Mouse (Mus musculus) limb, embryonic 14.5 days (tissue): ENCODE results near the gene Wars. TPM values are rescaled to one million over a fixed set of nuclear protein-coding genes. Genes with fewer than 3 reads are reported as not detected.

Source experiments
- ATAC-seq: fragments of 200-750 bp; cut with Nextera tagmentation; 2 replicates; pipeline ENCODE4 v1.8.0; 2017; ENCODE audit warnings: low read depth, moderate number of reproducible peaks, moderate TSS enrichment; ENCODE audit not compliant: low FRiP score
- DNase-seq: peaks from one replicate; pipeline ENCODE4 v3.0.0-alpha.2; 2015; ENCODE audit warnings: low spot score
- H3K27ac ChIP-seq: fragments of 300-500 bp; sonication (generic); replicated peaks from 2 replicates; pipeline ENCODE4 v1.5.1; 2014; ENCODE audit warnings: low read depth, mild to moderate bottlenecking, low read length, moderate library complexity, mixed read lengths
- H3K27me3 ChIP-seq: fragments of 300-500 bp; sonication (generic); 2 replicates; pipeline ENCODE4 v1.6.1; 2014; ENCODE audit warnings: low read length, mixed read lengths; ENCODE audit not compliant: control insufficient read depth, insufficient read depth
- H3K36me3 ChIP-seq: fragments of 300-500 bp; sonication (generic); 2 replicates; pipeline ENCODE4 v1.6.1; 2014; ENCODE audit warnings: mild to moderate bottlenecking, low read length, moderate library complexity, mixed read lengths; ENCODE audit not compliant: control insufficient read depth, insufficient read depth
- H3K4me1 ChIP-seq: fragments of 300-500 bp; sonication (generic); 2 replicates; pipeline ENCODE4 v1.6.1; 2014; ENCODE audit warnings: antibody characterized with exemption, low read length, mixed read lengths; ENCODE audit not compliant: control insufficient read depth, insufficient read depth
- H3K4me2 ChIP-seq: fragments of 300-500 bp; sonication (generic); replicated peaks from 2 replicates; pipeline ENCODE4 v1.6.1; 2014; ENCODE audit warnings: low read depth, mild to moderate bottlenecking, low read length, moderate library complexity; ENCODE audit not compliant: severe bottlenecking
- H3K4me3 ChIP-seq: fragments of 300-500 bp; sonication (generic); replicated peaks from 2 replicates; pipeline ENCODE4 v1.5.1; 2014; ENCODE audit warnings: low read length
- H3K9ac ChIP-seq: fragments of 300-500 bp; sonication (generic); 2 replicates; pipeline ENCODE4 v1.6.1; 2014; ENCODE audit warnings: mild to moderate bottlenecking, low read depth, low read length, moderate library complexity; ENCODE audit not compliant: severe bottlenecking
- H3K9me3 ChIP-seq: fragments of 300-500 bp; sonication (generic); 2 replicates; pipeline ENCODE4 v1.6.1; 2016; ENCODE audit warnings: low read length; ENCODE audit not compliant: control insufficient read depth
- POLR2A ChIP-seq: fragments of 200-500 bp; IDR thresholded peaks from 2 replicates; pipeline ENCODE4 v1.8.0; 2012; ENCODE audit warnings: inconsistent platforms, mild to moderate bottlenecking, moderate library complexity, borderline replicate concordance; ENCODE audit not compliant: insufficient read depth, insufficient read length; ENCODE audit errors: extremely low read depth
- WGBS: fragments of 180-500 bp; shearing (Covaris S2); extraction: QIAGEN DNeasy Blood & Tissue Kit; methylation state at CpG from one replicate; pipeline ENCODE4 v1.1.7; 2014; 5-methylcytosine and 5-hydroxymethylcytosine counted together
- polyA plus RNA-seq, 2 experiments: library from polyadenylated mRNA; depleted of rRNA in 1 of 2; stranded (reverse) in 1 of 2; unstranded in 1 of 2; fragments of >200 nt; fragmentation: Nextera tagmentation in 1 of 2; extraction: Ambion mirVana in 1 of 2; gene quantifications; 2 replicates each; pipeline versions ENCODE4 v1.2.1 to v1.2.3; 2012 to 2014

Gene Wars
- polyA plus RNA-seq, 2 experiments: 65.6 to 67.6 TPM

GRCm38 (mm10) chr12:108888632-108889031 is 5.3 kb downstream of the Wars start:
- Histone ChIP-seq H3K36me3 (peaks cover 51% of the 10 kb centered on the region), H3K4me2 (no peak overlapping the region)
- 82% methylated on average over 4 of the region's 4 CpGs for WGBS

GRCm38 (mm10) chr12:108887077-108887476 is 6.9 kb downstream of the Wars start:
- 89% methylated on average over 4 of the region's 4 CpGs for WGBS
- no peak for DNase-seq
- Histone ChIP-seq H3K36me3 (peaks cover 65% of the 10 kb centered on the region), H3K9me3 (no peaks in the 10 kb centered on the region), H3K27me3 (no peaks in the 10 kb centered on the region), H3K9ac (no peak overlapping the region), H3K4me1 (no peaks in the 10 kb centered on the region), H3K27ac (no peak overlapping the region), H3K4me2 (no peak overlapping the region), H3K4me3 (no peak overlapping the region)
- ATAC-seq: no peak
- no peak for TF ChIP-seq POLR2A

More at GRCm38 (mm10) chr12:108888632-108889031, 5.3 kb downstream of the Wars start:
- no peak for TF ChIP-seq POLR2A
- Histone ChIP-seq H3K4me1 (peaks cover 7% of the 10 kb centered on the region), H3K27me3 (no peaks in the 10 kb centered on the region), H3K4me3 (no peak overlapping the region), H3K9ac (no peak overlapping the region), H3K9me3 (no peaks in the 10 kb centered on the region), H3K27ac (no peak overlapping the region)
- no peak for ATAC-seq
- no peak for DNase-seq

- H3K27ac ChIP-seq: no peak overlapping the region
- no peaks in the 10 kb centered on the region for H3K27me3 ChIP-seq
- no peak for TF ChIP-seq POLR2A
- no peaks in the 10 kb centered on the region for H3K4me1 ChIP-seq
- no peaks in the 10 kb centered on the region for H3K9me3 ChIP-seq
- peaks cover 69% of the 10 kb centered on the region for H3K36me3 ChIP-seq
- ATAC-seq (no peak), DNase-seq (no peak)
- H3K9ac ChIP-seq: no peak overlapping the region
- no peak overlapping the region for H3K4me2 ChIP-seq
- 100% methylated on average over 1 of the region's 1 CpGs for WGBS
- H3K4me3 ChIP-seq: no peak overlapping the region
Measured at GRCm38 (mm10) chr12:108885906-108886305, 8.1 kb downstream of the Wars start.

GRCm38 (mm10) chr12:108882776-108883175 is 11.2 kb downstream of the Wars start:
- WGBS: 88% methylated on average over 8 of the region's 8 CpGs
- no peak overlapping the region for H3K4me2 ChIP-seq
- no peak for TF ChIP-seq POLR2A
- no peak overlapping the region for H3K9ac ChIP-seq
- no peaks in the 10 kb centered on the region for H3K27me3 ChIP-seq
- peaks cover 66% of the 10 kb centered on the region for H3K36me3 ChIP-seq
- H3K9me3 ChIP-seq: no peaks in the 10 kb centered on the region
- no peaks in the 10 kb centered on the region for H3K4me1 ChIP-seq
- no peak overlapping the region for H3K4me3 ChIP-seq
- ATAC-seq: no peak
- no peak overlapping the region for H3K27ac ChIP-seq
- DNase-seq: no peak

GRCm38 (mm10) chr12:108881192-108881591 is 12.8 kb downstream of the Wars start:
- WGBS: 90% methylated on average over 3 of the region's 3 CpGs
- no peaks in the 10 kb centered on the region for H3K27me3 ChIP-seq
- DNase-seq (no peak), ATAC-seq (no peak)
- H3K4me3 ChIP-seq: no peak overlapping the region
- H3K36me3 ChIP-seq: peaks cover 59% of the 10 kb centered on the region
- no peak overlapping the region for H3K9ac ChIP-seq
- H3K4me1 ChIP-seq: no peaks in the 10 kb centered on the region
- TF ChIP-seq POLR2A: no peak
- H3K9me3 ChIP-seq: no peaks in the 10 kb centered on the region
- no peak overlapping the region for H3K27ac ChIP-seq
- no peak overlapping the region for H3K4me2 ChIP-seq

- H3K4me1 ChIP-seq: no peaks in the 10 kb centered on the region
- H3K9ac ChIP-seq: no peak overlapping the region
- H3K27me3 ChIP-seq: no peaks in the 10 kb centered on the region
- peaks cover 60% of the 10 kb centered on the region for H3K36me3 ChIP-seq
- DNase-seq (no peak), ATAC-seq (no peak)
- H3K27ac ChIP-seq: no peak overlapping the region
- 88% methylated on average over 5 of the region's 5 CpGs for WGBS
- H3K9me3 ChIP-seq: no peaks in the 10 kb centered on the region
- no peak overlapping the region for H3K4me3 ChIP-seq
- H3K4me2 ChIP-seq: no peak overlapping the region
- no peak for TF ChIP-seq POLR2A
Measured at GRCm38 (mm10) chr12:108880606-108881005, 13.4 kb downstream of the Wars start.
